Mouse (Mus musculus) CD8-positive naive resting alpha-beta T cell, adult 2 months (primary cell): ENCODE data around the gene 4922502D21Rik.

Source experiments
- DNase-seq, 2 experiments: peaks; one replicate each; pipeline ENCODE4 v3.0.0; 2022; ENCODE audit warnings: low read depth in 2 of 2, low spot score in 2 of 2

4922502D21Rik gene

DNA sequence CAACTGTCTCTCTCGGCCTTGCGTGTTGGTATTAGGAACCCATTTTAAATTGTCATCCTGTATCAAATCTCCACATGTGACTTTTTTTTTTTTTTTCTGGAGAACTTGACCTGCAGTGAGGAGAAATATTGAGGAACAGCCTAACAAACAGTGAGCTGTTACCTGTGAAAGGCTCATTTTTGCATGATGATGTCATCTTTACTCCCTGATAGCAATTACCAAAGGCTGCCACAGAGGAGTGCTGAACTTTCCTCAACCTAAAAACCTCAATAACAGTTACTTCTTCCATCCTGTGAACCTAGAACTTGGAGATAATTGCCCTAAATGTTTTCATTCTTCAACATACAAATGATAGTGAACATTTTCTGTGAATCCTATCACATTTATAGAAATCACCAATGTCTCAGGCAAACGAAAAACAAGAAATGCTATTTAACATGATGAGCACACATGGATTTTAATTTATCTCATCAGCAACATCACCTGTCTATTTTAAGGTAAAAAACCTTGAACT is 16.9 kb downstream of the 4922502D21Rik start:
- no peak for DNase-seq

DNA sequence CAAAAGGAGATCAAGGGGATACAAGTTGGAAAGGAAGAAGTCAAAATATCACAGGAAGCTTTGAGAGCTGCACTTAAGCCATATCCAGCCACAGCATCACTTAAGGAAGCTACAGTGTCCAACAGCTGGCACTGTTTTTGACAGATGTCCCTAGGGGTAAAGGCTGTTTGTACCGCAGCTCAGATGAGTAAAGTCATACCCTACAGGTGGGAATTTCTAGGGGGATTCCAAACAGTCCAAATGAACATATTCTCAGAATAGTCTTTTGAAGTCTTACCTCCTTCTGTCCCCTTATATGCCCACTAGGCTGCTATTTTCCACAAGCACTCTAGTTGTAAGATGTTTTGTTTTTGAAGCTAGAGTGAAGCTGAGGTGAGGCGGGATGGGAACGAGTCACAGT is 19.1 kb downstream of the 4922502D21Rik start:
- DNase-seq, result no peak

DNA sequence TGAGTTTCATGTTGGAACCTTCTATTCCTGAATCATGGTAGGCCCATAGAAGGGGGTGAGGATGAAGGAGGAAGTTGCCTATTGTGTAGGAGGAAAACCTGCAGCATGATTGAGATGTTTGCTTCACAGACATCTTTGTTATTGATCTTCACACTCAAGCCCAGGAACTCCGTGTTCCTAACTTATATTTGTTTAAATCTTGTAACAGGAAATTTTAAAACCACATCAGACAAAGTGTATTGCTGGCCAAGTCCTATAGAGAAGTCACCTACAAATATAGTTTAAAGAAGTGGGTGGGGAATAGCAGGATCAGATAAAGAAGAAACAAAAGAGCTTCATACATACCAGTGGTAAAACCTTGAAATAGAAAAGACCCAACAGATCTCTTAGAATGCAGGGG is 27.4 kb downstream of the 4922502D21Rik start:
- DNase-seq, result no peak

DNA sequence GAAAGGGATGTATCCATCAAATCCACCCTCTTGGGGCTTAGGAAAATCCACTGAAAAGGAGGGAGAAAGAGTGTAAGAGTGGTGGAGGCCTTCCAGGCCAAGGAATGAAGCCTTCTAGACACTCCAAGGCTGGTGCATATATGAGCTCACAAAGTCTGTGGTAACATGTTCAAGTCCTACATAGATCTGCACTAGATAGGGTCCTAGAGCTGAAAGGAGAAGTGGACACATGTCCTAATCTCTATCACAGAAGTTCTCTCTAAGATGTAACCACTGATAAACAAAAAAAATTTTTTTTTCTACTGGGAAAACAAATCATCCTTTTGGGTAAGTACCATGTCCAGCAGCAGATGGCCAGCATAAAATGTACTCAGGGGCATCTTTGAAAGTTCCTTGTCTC is 42.9 kb downstream of the 4922502D21Rik start:
- DNase-seq, result no peak

DNA sequence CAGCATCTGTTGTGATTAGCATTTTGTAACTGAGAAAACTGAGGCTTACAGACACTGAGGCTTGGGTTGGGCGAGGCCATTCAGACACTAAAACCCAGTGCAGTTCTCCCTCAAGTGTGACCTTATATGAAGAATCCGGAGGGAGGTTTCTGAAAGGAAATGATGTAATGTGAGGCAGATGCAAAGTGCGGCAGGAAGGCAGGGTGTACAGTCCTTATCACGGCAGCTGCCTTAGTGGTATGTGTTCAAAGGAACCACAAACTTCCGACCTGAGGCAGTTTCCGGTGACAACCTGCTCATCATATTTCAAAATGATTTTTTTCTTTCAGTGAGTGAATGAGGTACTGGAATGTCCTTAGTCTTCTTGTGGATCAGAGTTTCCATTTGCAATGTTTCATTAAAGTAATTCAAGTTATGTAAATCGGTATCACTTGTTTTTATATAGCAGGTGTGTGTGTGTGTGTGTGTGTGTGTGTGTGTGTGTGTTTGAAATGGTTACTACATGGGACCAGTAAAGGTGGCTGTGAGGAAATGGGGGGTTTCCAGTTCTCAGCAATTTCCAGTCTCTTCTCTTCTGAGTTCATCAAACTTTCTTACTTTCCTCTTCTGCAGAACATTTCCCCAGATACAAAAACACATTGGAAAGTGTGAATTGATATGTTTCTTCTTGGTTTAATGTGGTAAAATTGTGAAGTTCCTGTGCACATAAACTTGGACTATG is 47.1 kb downstream of the 4922502D21Rik start:
- DNase-seq, result peak; percentile 82 to 83

DNA sequence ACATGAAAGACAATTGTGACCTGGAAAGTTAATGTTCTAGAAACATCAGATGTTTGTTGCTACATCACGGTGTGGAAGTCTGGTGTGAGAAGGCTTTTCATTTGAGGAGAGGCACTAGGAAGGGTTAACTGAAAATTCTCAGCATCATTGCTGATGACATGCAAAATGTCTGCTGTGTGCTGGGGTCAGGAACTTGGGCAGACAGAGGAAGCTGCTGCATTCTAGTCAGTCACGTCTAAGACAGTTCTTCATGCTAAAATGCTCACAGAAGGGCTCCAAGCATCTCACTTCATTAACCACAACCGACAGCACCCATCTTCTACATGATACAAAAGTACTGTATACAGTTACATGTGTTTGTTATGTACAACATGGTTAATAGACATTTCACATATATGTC is 48.3 kb downstream of the 4922502D21Rik start:
- no peak for DNase-seq

DNA sequence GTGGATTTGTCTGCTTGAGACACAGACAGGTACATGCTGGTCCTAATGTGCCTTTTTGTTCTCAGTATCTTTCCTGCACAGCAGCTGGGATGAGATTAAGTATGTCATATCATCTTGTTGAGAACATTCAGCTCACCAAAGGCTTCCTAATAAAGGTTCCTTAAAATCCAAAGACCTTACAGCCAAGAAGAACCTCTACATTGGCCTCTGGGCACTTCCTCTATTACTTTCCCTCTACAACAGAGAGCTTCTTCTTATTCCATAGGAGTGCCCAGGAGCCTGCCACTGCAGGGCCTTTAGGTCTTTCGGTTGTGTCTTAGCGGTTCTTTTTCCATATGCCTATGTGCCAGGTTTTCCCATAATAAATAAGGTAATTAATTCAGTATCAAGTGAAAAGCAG is 55.1 kb downstream of the 4922502D21Rik start:
- DNase-seq, result no peak

DNA sequence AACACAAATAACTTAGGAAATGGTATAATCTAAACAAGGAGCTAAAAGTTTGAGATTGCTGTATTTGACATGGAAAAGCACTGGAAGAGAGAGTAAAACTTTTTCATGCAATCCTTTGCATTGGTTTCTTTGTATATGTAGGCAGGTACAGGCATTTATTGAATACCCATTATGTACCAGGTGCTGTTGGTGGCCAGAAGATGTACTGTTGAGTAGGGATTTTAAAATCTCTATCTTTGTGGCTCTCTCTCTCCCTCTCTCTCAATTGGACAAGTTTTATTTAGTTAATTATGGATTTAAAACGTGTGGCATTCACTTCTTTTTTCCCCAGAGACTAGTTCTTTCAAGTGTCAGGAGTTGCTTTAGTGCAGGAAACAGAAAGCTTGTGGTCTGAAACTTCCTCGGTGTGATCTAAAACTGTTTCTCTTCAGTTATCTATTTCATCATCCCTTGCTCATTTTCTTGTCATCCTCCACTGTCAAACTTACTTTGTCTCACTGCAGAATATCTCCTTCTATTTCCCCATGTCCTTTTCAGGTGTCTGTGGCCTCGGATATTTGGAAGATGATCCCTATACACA is 55.9 kb downstream of the 4922502D21Rik start:
- peak in 1 of 2 experiments; percentile 20 for DNase-seq

DNA sequence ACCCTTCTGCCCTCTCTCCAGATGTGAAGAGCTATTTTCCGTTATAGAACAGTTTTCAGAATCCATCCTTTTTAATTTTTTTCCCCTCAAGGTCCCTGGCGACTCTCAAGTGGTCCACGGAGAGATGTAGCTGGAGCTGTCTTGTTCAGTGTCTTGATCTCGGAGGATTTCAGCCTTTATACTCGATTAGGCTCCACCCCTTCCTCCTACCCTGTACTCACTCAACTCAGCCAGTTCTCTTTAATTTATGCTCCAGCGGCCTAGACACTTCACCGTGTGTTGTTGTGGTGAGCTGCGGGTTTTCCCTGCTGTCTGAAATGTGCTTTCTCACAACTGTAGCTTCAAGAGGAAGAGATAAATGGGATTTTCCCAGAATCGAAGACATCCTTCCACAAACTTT is 56.4 kb downstream of the 4922502D21Rik start, which contains the start of gene Cd69:
Cd69 (minus strand) TSS at position 217 of the 400 bp plus-strand sequence.
- DNase-seq, result peak; percentile 78 to 84

DNA sequence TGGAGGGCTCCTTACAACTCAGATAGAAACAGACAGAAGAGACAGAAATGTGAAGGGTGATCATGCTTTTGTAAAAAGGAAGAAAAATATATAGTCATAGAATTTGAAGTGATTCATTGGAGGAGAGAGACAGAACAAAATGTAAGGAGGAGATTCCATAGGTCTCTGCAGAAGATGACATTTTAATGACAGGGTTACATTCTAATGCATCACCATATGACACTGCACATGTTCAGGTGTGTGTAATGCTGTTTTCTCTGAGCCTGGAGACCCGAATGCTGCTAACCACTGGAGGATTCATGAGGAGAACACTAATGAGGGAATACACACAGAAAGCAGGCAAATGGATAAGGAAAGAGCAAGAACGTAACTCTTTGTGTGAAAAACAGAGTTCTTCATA is 57.1 kb downstream of the 4922502D21Rik start:
- no peak for DNase-seq

DNA sequence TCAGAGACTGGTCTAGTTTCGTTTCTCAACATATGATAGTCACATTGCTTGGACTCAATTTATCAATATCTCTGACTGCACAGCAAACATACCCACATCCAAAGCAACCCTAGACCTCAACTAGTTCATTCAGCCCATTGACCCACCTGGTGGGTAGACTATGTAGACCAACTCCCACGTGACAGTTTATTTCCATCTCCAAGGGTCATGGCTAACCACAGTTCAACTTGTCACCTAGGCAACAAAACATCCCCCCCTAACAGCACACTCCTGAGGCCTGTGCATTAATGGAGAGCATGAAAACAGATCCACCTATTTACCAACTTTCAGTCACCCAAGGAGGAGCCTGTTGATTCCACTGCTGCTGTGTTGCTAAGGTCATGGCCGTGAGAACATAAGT is 57.9 kb downstream of the 4922502D21Rik start:
- DNase-seq, result peak; percentile 57 to 62
